Mouse (Mus musculus): ENCODE measurements at regions not wholly inside any gene's neighbourhood (a gene's known extent, or its start where the extent isn't known, plus 50 kb on each side); places are given as distances from the start of the nearest gene placed in this dataset.

DNA sequence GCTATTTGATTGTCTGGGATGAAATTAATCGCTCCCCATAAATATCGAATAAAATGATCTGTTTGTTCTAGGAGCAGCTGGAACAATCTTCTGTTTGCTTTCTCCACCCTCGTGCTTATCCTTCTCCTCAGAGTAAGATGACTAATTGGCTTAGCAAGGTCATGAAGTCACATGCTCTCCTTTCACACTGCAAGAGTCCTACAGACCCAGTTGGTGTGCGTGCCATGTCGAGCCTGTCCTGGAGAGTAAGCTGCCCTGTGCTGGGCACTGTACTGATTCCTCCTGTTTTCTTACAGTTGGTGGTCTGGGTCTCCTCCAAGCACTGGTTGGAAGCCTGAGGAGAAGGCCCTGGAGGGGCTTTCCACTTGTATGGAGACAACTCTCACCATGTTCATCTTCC lies 101.4 kb upstream of the Nxt1 start:
- H3K27ac ChIP-seq (replicated peaks; ENCODE audit: low read depth, low read length): no peak overlapping the region
- no peaks in the 10 kb centered on the region for H3K9me3 ChIP-seq (ENCODE audit: control insufficient read depth, low read length)
- H3K9ac ChIP-seq (ENCODE audit: low read depth, low read length, severe bottlenecking): no peak overlapping the region
- H3K4me2 ChIP-seq (replicated peaks; ENCODE audit: low read depth, low read length, severe bottlenecking): no peak overlapping the region
- ATAC-seq (ENCODE audit: low FRiP score, low read depth): no peak
- no peak overlapping the region for H3K4me3 ChIP-seq (replicated peaks; ENCODE audit: low read length)
- 81% methylated on average over 5 of the region's 5 CpGs for whole genome bisulfite sequencing
- H3K36me3 ChIP-seq (ENCODE audit: control insufficient read depth, insufficient read depth, low read length): no peaks in the 10 kb centered on the region
- no peak for DNase-seq (ENCODE audit: low spot score)
- H3K27me3 ChIP-seq (ENCODE audit: control insufficient read depth, insufficient read depth, low read length): no peaks in the 10 kb centered on the region
- TF ChIP-seq POLR2A (IDR thresholded peaks at IDR 0.05; ENCODE audit: borderline replicate concordance, extremely low read depth, insufficient read depth, insufficient read length): no peak
- H3K4me1 ChIP-seq (ENCODE audit: control insufficient read depth, insufficient read depth, low read length): no peaks in the 10 kb centered on the region

DNA sequence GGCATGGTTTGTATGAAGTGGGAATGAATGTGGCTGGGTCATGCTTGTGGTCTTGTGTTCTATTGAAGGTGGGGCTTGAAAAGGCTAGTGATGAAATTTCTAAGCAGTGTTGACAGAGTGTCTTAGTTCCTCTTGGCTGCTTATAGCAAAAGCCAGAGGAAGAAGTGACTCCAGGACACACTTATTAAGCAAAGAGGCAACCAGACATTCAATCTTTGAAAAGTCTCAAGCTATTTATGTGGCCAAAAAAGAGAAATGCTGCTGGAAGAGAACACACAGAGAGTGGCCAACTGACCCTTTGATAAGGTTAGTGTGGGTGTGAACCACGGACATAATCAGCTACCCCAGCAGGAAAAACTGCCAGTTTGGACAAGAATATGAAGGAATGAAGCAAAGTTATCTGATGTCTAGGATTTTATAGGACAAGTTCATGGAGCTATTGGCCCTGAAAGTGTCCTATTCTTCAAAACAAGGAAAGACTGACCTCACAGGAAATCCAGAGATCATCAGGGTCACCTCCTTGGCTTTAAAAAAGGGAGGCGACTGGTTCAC lies 104.4 kb upstream of the Nxt1 start:
- no peak overlapping the region for H3K4me2 ChIP-seq (replicated peaks; ENCODE audit: low read depth, low read length, severe bottlenecking)
- H3K27me3 ChIP-seq (ENCODE audit: control insufficient read depth, insufficient read depth, low read length): no peaks in the 10 kb centered on the region
- H3K9me3 ChIP-seq (ENCODE audit: control insufficient read depth, low read length): no peaks in the 10 kb centered on the region
- no peaks in the 10 kb centered on the region for H3K4me1 ChIP-seq (ENCODE audit: control insufficient read depth, insufficient read depth, low read length)
- H3K9ac ChIP-seq (ENCODE audit: low read depth, low read length, severe bottlenecking): no peak overlapping the region
- DNase-seq (ENCODE audit: low spot score) (no peak), ATAC-seq (ENCODE audit: low FRiP score, low read depth) (no peak)
- 77% methylated on average over 2 of the region's 2 CpGs for WGBS
- no peak overlapping the region for H3K4me3 ChIP-seq (replicated peaks; ENCODE audit: low read length)
- H3K36me3 ChIP-seq (ENCODE audit: control insufficient read depth, insufficient read depth, low read length): no peaks in the 10 kb centered on the region
- no peak for TF ChIP-seq POLR2A (IDR thresholded peaks at IDR 0.05; ENCODE audit: borderline replicate concordance, extremely low read depth, insufficient read depth, insufficient read length)
- no peak overlapping the region for H3K27ac ChIP-seq (replicated peaks; ENCODE audit: low read depth, low read length)

DNA sequence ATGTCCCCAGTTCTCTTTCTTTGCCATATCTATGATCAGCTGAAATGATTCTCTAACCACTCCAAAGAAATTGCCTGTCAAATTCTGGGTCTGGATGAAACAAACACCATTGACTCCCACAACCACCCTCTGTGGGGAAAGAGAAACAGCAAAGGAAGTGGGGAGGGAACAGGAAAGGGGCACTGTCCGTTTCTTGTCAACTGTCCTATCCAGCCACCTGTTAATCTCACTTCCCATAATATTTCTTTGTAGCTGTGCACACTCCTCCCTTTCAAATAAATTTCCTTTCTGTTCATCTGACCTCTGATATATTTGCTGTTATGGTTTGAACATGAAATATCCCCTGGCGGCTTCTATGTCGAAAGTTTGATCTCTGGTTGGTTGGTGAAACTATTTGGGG lies 109.0 kb upstream of the Nxt1 start:
- no peaks in the 10 kb centered on the region for H3K9me3 ChIP-seq (ENCODE audit: control insufficient read depth, low read length)
- no peak for DNase-seq (ENCODE audit: low spot score)
- H3K36me3 ChIP-seq (ENCODE audit: control insufficient read depth, insufficient read depth, low read length): no peaks in the 10 kb centered on the region
- 74% methylated on average over 3 of the region's 3 CpGs for WGBS
- H3K4me1 ChIP-seq (ENCODE audit: control insufficient read depth, insufficient read depth, low read length): no peaks in the 10 kb centered on the region
- H3K27ac ChIP-seq (replicated peaks; ENCODE audit: low read depth, low read length): no peak overlapping the region
- no peak for ATAC-seq (ENCODE audit: low FRiP score, low read depth)
- H3K27me3 ChIP-seq (ENCODE audit: control insufficient read depth, insufficient read depth, low read length): no peaks in the 10 kb centered on the region
- no peak for TF ChIP-seq POLR2A (IDR thresholded peaks at IDR 0.05; ENCODE audit: borderline replicate concordance, extremely low read depth, insufficient read depth, insufficient read length)
- no peak overlapping the region for H3K4me3 ChIP-seq (replicated peaks; ENCODE audit: low read length)
- H3K9ac ChIP-seq (ENCODE audit: low read depth, low read length, severe bottlenecking): no peak overlapping the region
- H3K4me2 ChIP-seq (replicated peaks; ENCODE audit: low read depth, low read length, severe bottlenecking): no peak overlapping the region

DNA sequence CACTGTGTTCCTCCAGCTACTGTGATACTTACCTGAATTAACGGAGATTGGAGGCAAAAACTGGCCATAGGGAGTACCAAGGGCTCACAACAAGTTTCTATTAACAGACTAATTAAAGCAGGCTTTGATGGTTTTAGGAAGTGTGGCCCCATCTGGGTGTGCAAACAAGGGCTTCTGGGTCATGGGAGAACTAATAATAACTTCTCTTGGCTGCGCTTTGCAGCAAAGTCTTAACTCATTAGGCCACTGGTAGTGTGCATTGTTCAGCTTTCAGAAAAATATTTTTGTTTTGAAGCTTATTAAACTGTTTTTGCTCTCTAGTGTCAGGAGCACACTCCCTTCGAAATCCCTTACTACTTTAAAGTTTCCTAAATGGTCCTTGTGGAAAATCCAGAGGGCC lies 110.4 kb upstream of the Nxt1 start:
- WGBS: 54% methylated on average over 3 of the region's 3 CpGs
- Histone ChIP-seq H3K27me3 (ENCODE audit: control insufficient read depth, insufficient read depth, low read length) (no peaks in the 10 kb centered on the region), H3K4me1 (ENCODE audit: control insufficient read depth, insufficient read depth, low read length) (no peaks in the 10 kb centered on the region), H3K27ac (replicated peaks; ENCODE audit: low read depth, low read length) (no peak overlapping the region), H3K4me2 (replicated peaks; ENCODE audit: low read depth, low read length, severe bottlenecking) (no peak overlapping the region), H3K9ac (ENCODE audit: low read depth, low read length, severe bottlenecking) (no peak overlapping the region), H3K36me3 (ENCODE audit: control insufficient read depth, insufficient read depth, low read length) (no peaks in the 10 kb centered on the region), H3K4me3 (replicated peaks; ENCODE audit: low read length) (no peak overlapping the region), H3K9me3 (ENCODE audit: control insufficient read depth, low read length) (no peaks in the 10 kb centered on the region)
- ATAC-seq (ENCODE audit: low FRiP score, low read depth): no peak
- DNase-seq (ENCODE audit: low spot score): no peak
- TF ChIP-seq POLR2A (IDR thresholded peaks at IDR 0.05; ENCODE audit: borderline replicate concordance, extremely low read depth, insufficient read depth, insufficient read length): no peak

DNA sequence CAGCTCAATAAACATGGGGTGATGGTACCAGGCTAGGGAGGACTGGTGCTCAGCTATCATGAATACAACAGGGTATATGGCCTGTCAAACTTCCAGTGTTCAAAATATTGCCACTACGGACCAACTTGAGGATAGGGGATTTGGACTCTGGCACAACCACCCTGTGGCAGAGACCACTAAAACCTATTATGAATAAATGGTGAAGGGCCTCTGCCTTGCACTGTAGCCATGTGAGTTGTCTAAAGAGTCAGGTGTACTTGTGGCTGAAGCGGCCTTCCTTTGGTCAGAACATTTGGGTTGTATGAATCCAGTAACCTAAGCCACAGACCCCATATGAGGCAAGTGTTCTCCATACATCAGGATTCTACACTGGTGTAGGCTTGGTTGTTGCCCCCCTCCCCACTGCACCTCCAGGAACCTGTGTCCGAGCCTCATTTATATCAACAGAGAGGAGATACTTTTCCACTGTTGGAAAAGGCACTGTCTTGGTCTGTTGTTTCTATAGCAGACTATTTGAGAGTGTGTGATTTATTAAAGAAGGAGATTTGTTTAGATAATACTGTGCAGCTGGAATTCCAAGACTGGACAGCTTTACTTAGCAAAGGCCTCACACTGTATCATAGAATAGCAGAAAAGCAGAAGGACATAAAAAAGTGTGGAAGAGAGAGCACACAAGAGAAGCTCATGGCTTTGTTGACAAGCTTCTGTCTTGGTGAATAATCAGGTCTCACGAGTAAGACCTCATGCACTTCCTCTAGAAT lies 112.2 kb upstream of the Nxt1 start:
- Histone ChIP-seq H3K4me2 (replicated peaks; ENCODE audit: low read depth, low read length, severe bottlenecking) (no peak overlapping the region), H3K36me3 (ENCODE audit: control insufficient read depth, insufficient read depth, low read length) (no peaks in the 10 kb centered on the region), H3K27me3 (ENCODE audit: control insufficient read depth, insufficient read depth, low read length) (no peaks in the 10 kb centered on the region), H3K9ac (ENCODE audit: low read depth, low read length, severe bottlenecking) (no peak overlapping the region), H3K4me1 (ENCODE audit: control insufficient read depth, insufficient read depth, low read length) (no peaks in the 10 kb centered on the region), H3K27ac (replicated peaks; ENCODE audit: low read depth, low read length) (no peak overlapping the region), H3K4me3 (replicated peaks; ENCODE audit: low read length) (no peak overlapping the region), H3K9me3 (ENCODE audit: control insufficient read depth, low read length) (no peaks in the 10 kb centered on the region)
- DNase-seq (ENCODE audit: low spot score) (no peak), ATAC-seq (ENCODE audit: low FRiP score, low read depth) (no peak)
- no peak for TF ChIP-seq POLR2A (IDR thresholded peaks at IDR 0.05; ENCODE audit: borderline replicate concordance, extremely low read depth, insufficient read depth, insufficient read length)
- 87% methylated on average over 4 of the region's 4 CpGs for WGBS
